Mouse (Mus musculus) liver, embryonic 16.5 days (tissue): ENCODE measurements around the gene Zdhhc6. TPM values are rescaled to one million over a fixed set of nuclear protein-coding genes. Genes with fewer than 3 reads are reported as not detected.

ENCODE experiments used
- ATAC-seq: fragments of 200-750 bp; cut with Nextera tagmentation; 2 replicates; pipeline ENCODE4 v1.8.0; 2017; ENCODE audit warnings: low read depth, mild to moderate bottlenecking, moderate number of reproducible peaks, moderate library complexity
- H3K27ac ChIP-seq: fragments of 300-500 bp; sonication (generic); 2 replicates; pipeline ENCODE4 v1.5.1; 2014; ENCODE audit warnings: mild to moderate bottlenecking, low read length
- H3K27me3 ChIP-seq: fragments of 300-500 bp; sonication (generic); 2 replicates; pipeline ENCODE4 v1.6.1; 2014; ENCODE audit warnings: low read depth, low read length, mixed read lengths; ENCODE audit not compliant: control insufficient read depth, insufficient read depth
- H3K36me3 ChIP-seq: fragments of 300-500 bp; sonication (generic); 2 replicates; pipeline ENCODE4 v1.6.1; 2014; ENCODE audit warnings: mild to moderate bottlenecking; ENCODE audit not compliant: control insufficient read depth, insufficient read depth
- H3K4me1 ChIP-seq: fragments of 300-500 bp; sonication (generic); 2 replicates; pipeline ENCODE4 v1.6.1; 2014; ENCODE audit warnings: low read depth, low read length, mixed read lengths; ENCODE audit not compliant: control insufficient read depth
- H3K4me2 ChIP-seq: fragments of 300-500 bp; sonication (generic); 2 replicates; pipeline ENCODE4 v1.6.1; 2014; ENCODE audit warnings: low read depth, low read length, mixed read lengths
- H3K4me3 ChIP-seq: fragments of 300-500 bp; sonication (generic); 2 replicates; pipeline ENCODE4 v1.5.1; 2014; ENCODE audit warnings: low read depth, mild to moderate bottlenecking, low read length
- H3K9ac ChIP-seq: fragments of 300-500 bp; sonication (generic); 2 replicates; pipeline ENCODE4 v1.6.1; 2014; ENCODE audit warnings: low read depth, low read length
- H3K9me3 ChIP-seq: fragments of 300-500 bp; sonication (generic); replicated peaks from 2 replicates; pipeline ENCODE4 v1.6.1; 2016; ENCODE audit warnings: low read length; ENCODE audit not compliant: control insufficient read depth
- WGBS: fragments of 180-500 bp; shearing (Covaris S2); extraction: QIAGEN DNeasy Blood & Tissue Kit; methylation state at CpG from one replicate; pipeline ENCODE4 v1.1.7; 2014; ENCODE audit not compliant: insufficient replicate concordance; 5-methylcytosine and 5-hydroxymethylcytosine counted together
- polyA plus RNA-seq: library from polyadenylated mRNA; unstranded; fragments of >200 nt; fragmentation: Nextera tagmentation; extraction: Ambion mirVana; gene quantifications from 2 replicates; pipeline ENCODE4 v1.2.1, GENCODE M21; 2015

The Zdhhc6 gene
- 46.9 and 48.5 TPM in 2 replicates for polyA plus RNA-seq

DNA sequence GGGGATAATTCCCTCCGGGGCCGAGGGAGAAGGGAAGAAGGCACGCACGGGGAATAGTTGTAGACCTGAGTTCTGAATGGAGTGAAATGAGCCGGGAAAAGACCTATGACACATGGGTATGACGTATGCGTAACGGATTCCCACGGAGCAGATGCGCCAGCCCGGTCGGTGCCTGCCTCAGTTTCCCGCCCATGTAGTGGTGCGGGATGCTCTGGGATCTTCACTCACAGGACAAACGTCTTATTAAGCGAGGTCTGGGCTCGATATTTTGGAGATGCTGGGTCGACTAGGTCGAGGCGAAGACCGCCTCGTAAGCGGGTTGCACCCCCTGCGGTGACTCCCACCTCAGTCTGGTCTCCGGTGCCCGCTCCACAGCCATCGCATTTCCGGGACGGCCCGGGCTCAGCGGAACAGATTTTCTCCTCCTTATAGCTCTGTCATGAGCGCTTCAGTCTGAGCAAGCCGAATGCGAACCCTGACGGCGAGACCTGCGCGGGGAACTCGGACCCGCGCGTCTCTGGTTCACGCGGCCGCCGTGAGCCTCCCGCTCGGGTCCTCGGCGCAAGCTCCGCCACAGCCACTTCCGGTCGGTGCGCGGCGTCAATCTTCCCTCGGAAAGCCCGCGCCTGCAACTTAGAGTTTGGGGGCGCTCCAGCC lies at the start of gene Zdhhc6:
Gene Zdhhc6 (minus strand): TSS at position 581 of the 657 bp plus-strand sequence.
- peak; percentile 76 for ATAC-seq
- Histone ChIP-seq H3K4me2 (peak within 1 kb of the TSS; percentile 83), H3K9me3 (no peaks in the 10 kb centered on the region), H3K27ac (peak within 1 kb of the TSS; percentile 94), H3K4me1 (peaks cover 31% of the 10 kb centered on the region), H3K36me3 (peaks cover 12% of the 10 kb centered on the region), H3K27me3 (no peaks in the 10 kb centered on the region), H3K9ac (peak within 1 kb of the TSS; percentile 95), H3K4me3 (peak within 1 kb of the TSS; percentile 98)
- WGBS: under 1% methylated on average over 60 of the region's 60 CpGs

DNA sequence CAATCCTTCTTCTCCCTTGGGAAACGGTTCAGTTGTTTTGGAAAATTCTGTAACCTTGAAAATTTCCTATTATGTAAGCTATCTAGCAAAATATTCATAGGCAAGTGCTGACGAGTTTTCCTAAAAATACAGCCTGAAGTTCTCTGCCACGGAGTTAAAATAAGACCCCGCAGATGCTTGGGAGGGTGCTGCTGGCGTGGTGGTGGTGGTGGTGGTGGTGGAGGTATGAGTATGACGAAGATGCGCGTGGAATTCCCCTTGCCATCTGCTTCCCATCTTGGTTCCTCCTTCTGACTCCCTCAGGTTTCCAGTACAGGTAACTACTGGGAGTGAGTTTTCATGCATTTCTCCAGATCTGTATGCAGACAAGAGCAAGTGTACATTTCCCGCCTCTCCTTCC lies 46.8 kb upstream of the Zdhhc6 start:
- Histone ChIP-seq H3K9me3 (no peaks in the 10 kb centered on the region), H3K9ac (no peak overlapping the region), H3K27ac (no peak overlapping the region), H3K4me2 (no peak overlapping the region), H3K27me3 (no peaks in the 10 kb centered on the region), H3K4me3 (no peak overlapping the region), H3K36me3 (no peaks in the 10 kb centered on the region), H3K4me1 (no peaks in the 10 kb centered on the region)
- WGBS: 85% methylated on average over 9 of the region's 9 CpGs
- ATAC-seq: no peak

GRCm38 (mm10) chr19:55350673-55351378 lies 35.0 kb upstream of the Zdhhc6 start:
- Histone ChIP-seq H3K4me3 (no peak overlapping the region), H3K4me2 (no peak overlapping the region), H3K9me3 (no peaks in the 10 kb centered on the region), H3K4me1 (peaks cover 4% of the 10 kb centered on the region; the same call in 1 of the 2 replicates), H3K27me3 (no peaks in the 10 kb centered on the region), H3K36me3 (no peaks in the 10 kb centered on the region), H3K27ac (no peak overlapping the region), H3K9ac (no peak overlapping the region)
- 79% methylated on average over 9 of the region's 9 CpGs for WGBS
- no peak for ATAC-seq

GRCm38 (mm10) chr19:55348187-55348586 lies 32.4 kb upstream of the Zdhhc6 start:
- Histone ChIP-seq H3K36me3 (no peaks in the 10 kb centered on the region), H3K27me3 (no peaks in the 10 kb centered on the region), H3K4me1 (peaks cover 4% of the 10 kb centered on the region; the same call in 1 of the 2 replicates), H3K4me2 (no peak overlapping the region), H3K9me3 (no peaks in the 10 kb centered on the region), H3K4me3 (no peak overlapping the region), H3K9ac (no peak overlapping the region), H3K27ac (no peak overlapping the region)
- 42% methylated on average over 3 of the region's 3 CpGs for WGBS
- no peak for ATAC-seq

- Histone ChIP-seq H3K27me3 (no peaks in the 10 kb centered on the region), H3K9ac (no peak overlapping the region), H3K4me3 (no peak overlapping the region), H3K27ac (no peak overlapping the region), H3K4me1 (peaks cover 4% of the 10 kb centered on the region; the same call in 1 of the 2 replicates), H3K4me2 (no peak overlapping the region), H3K36me3 (no peaks in the 10 kb centered on the region), H3K9me3 (no peaks in the 10 kb centered on the region)
- 74% methylated on average over 9 of the region's 9 CpGs for WGBS
- no peak for ATAC-seq
These were observed 27.4 kb upstream of the Zdhhc6 start for GRCm38 (mm10) chr19:55343274-55343673.

DNA sequence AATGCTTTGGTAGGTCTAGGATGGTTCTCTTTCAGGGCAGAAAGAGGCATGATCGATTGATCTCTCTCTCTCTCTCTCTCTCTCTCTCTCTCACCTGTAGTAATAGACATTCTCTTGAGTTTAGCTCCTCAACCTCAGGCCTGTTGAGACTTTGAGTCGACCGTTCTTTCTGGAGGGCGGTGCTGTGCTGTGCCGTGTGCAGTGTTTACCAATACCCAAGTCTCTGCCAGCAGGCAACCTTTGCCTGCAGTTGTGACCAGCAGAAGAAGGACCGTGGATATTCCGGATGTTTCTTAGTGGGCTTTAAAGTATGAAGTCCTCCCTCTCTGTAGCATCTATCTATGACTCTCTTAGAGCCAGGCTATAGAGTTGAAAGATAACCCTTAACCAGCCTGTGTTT lies 26.6 kb upstream of the Zdhhc6 start:
- WGBS: 79% methylated on average over 7 of the region's 7 CpGs
- no peaks in the 10 kb centered on the region for H3K36me3 ChIP-seq
- no peaks in the 10 kb centered on the region; the same call in 1 of the 2 replicates for H3K4me1 ChIP-seq
- no peaks in the 10 kb centered on the region for H3K27me3 ChIP-seq
- no peak overlapping the region for H3K9ac ChIP-seq
- H3K9me3 ChIP-seq: no peaks in the 10 kb centered on the region
- no peak overlapping the region for H3K4me2 ChIP-seq
- H3K4me3 ChIP-seq: no peak overlapping the region
- no peak for ATAC-seq
- no peak overlapping the region for H3K27ac ChIP-seq

GRCm38 (mm10) chr19:55341377-55341776 lies 25.5 kb upstream of the Zdhhc6 start:
- WGBS: 44% methylated on average over 3 of the region's 3 CpGs
- no peak overlapping the region for H3K9ac ChIP-seq
- no peaks in the 10 kb centered on the region for H3K27me3 ChIP-seq
- no peak overlapping the region for H3K27ac ChIP-seq
- ATAC-seq: no peak
- H3K4me3 ChIP-seq: no peak overlapping the region
- no peaks in the 10 kb centered on the region; the same call in 1 of the 2 replicates for H3K4me1 ChIP-seq
- no peak overlapping the region for H3K4me2 ChIP-seq
- no peaks in the 10 kb centered on the region; the same call in 1 of the 2 replicates for H3K36me3 ChIP-seq
- no peaks in the 10 kb centered on the region for H3K9me3 ChIP-seq

DNA sequence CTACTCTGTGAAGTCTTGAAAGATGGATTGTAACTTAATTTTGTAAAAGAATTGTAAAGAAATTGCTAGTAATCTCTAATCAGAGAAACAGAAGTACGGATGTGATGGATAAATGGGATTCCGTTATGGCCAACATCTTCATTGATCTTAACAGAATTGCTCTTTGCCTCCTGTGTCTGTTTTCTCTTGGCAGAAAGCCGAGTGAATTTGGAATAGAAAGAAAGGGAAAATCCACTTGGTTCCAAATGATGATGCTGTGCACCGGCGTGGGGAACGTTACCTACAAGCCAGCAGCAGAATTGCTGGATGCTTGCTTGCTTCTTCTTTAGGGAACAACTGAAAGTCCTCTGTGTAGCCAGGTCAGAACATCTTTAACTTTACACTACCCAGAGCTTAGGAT lies 24.7 kb upstream of the Zdhhc6 start:
- no peak for ATAC-seq
- H3K4me2 ChIP-seq: no peak overlapping the region
- no peak overlapping the region for H3K4me3 ChIP-seq
- H3K9me3 ChIP-seq: no peaks in the 10 kb centered on the region
- H3K36me3 ChIP-seq: no peaks in the 10 kb centered on the region; the same call in 1 of the 2 replicates
- WGBS: 80% methylated on average over 6 of the region's 6 CpGs
- no peak overlapping the region for H3K9ac ChIP-seq
- no peaks in the 10 kb centered on the region; the same call in 1 of the 2 replicates for H3K4me1 ChIP-seq
- no peak overlapping the region for H3K27ac ChIP-seq
- no peaks in the 10 kb centered on the region for H3K27me3 ChIP-seq

- H3K27ac ChIP-seq: no peak overlapping the region
- WGBS: 88% methylated on average over 10 of the region's 10 CpGs
- no peaks in the 10 kb centered on the region; the same call in 1 of the 2 replicates for H3K4me1 ChIP-seq
- no peak for ATAC-seq
- no peaks in the 10 kb centered on the region for H3K9me3 ChIP-seq
- H3K9ac ChIP-seq: no peak overlapping the region
- H3K36me3 ChIP-seq: no peaks in the 10 kb centered on the region; the same call in 1 of the 2 replicates
- H3K4me3 ChIP-seq: no peak overlapping the region
- H3K4me2 ChIP-seq: no peak overlapping the region
- no peaks in the 10 kb centered on the region for H3K27me3 ChIP-seq
These were observed 21.8 kb upstream of the Zdhhc6 start for GRCm38 (mm10) chr19:55337664-55338063.
